Mouse (Mus musculus) E14TG2a.4 (cell line): ENCODE results near the gene Capns2.

Experiments
- CTCF ChIP-seq: conservative IDR thresholded peaks from 2 replicates; pipeline ENCODE4 v1.5.1; 2014; ENCODE audit warnings: low read length
- NANOG ChIP-seq: IDR thresholded peaks from 2 replicates; pipeline ENCODE4 v1.6.1; 2014; ENCODE audit warnings: borderline replicate concordance, low read length, mixed read lengths
- POU5F1 ChIP-seq: IDR thresholded peaks from 2 replicates; pipeline ENCODE4 v1.6.1; 2014; ENCODE audit warnings: low read length, borderline replicate concordance

DNA sequence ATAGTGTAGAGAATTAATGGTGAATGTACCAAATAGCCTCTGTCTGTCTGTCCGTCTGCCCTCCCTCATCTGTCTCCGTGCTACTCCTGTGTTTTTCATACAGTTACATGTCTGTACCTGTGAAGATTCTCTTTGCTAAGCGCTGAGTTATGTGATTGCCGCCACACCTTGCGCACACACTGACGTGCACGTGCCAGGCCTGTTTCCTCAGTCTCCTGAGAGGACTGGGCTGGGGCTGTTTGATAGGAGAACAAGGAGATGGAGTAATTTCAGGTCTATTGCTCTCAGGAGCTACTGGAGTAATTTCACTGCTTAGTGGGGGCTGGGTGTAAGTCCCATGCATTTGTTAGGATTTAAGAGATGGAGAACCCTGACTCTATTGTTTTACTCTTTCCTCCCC, 6.2 kb upstream of the Capns2 start:
- TF ChIP-seq CTCF (no peak), NANOG (no peak), POU5F1 (no peak)
